Mouse (Mus musculus): ENCODE measurements around the gene Mlh3.

- TF ChIP-seq POLR2A (IDR thresholded peaks at IDR 0.05; ENCODE audit: insufficient read length, low read depth) (peak; percentile 55), POLR2AphosphoS2 (IDR thresholded peaks at IDR 0.05; ENCODE audit: insufficient read length, low read depth) (peak; percentile 31), MYOD1 (IDR thresholded peaks at IDR 0.05; ENCODE audit: control insufficient read depth in 1 of 3, insufficient read length in 2 of 3, low read depth in 2 of 3) (no peak), MAX (IDR thresholded peaks at IDR 0.05; ENCODE audit: low read depth) (no peak), E2F4 (IDR thresholded peaks at IDR 0.05; ENCODE audit: insufficient read depth) (no peak), REST (IDR thresholded peaks at IDR 0.05; ENCODE audit: insufficient read depth, insufficient read length) (no peak)
Observed at GRCm38 (mm10) chr12:85287809-85288485, 17.5 kb upstream of the Mlh3 start, which contains the start of gene Acyp1.

Measured in myocyte (in vitro differentiated cells).